In the genomic region with DNA sequence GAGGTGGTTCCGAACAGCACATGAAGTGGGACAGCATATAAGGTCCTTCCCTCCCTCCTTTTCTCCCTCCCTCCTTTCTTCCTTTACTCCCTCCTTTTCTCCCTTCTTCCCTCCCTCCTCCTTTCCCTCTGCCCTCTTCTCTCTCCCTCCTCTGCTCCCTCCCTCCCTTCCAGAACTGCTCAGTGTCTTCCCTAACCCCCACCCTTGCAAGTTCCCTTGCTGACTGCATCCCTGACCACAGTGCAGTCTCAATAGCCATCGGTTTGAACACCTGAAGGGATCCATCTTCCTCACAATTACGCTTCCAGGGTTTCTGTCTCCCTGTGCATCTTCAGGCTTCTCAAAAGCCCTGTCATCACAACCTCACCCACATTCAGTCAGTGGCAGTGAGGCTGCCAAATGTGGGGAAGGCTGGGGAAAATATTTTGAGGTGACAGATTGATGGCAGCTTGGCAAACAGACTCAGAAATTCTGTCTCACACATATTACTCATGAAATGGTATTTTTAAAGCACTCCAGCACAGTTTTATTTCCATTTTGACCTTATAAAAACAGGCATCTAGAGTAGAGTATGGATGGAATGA, we compare ENCODE assay signal across 10 mouse cellular contexts.
A peak's percentile ranks its signal among the peaks of the same experiment; 100 is the strongest.
DNase-seq lines count a peak whose midpoint lies in the region; ATAC-seq lines count a peak whose summit lies in the region.
"Had no signal": no experiment of that assay in that cellular context is flagged by ENCODE, and none has a peak within 500 bp of the region (broad histone marks: within the 10 kb centered on the region; RNA-seq: fewer than 3 reads in every experiment).

No protein-coding gene starts in this region.

- peak; percentile 19 for DNase-seq in left cerebral cortex, adult 11 months (ENCODE audit: low spot score)
- DNase-seq in left cerebral cortex, postnatal 4 days: no peak
- peak; percentile 63 to 71 for DNase-seq in layer of hippocampus, postnatal 36 days
- peak; percentile 18 for DNase-seq in right cerebral cortex, postnatal 14 days
- DNase-seq in urinary bladder, postnatal 4 days (ENCODE audit: low spot score in 2 of 2): no peak
- DNase-seq in cerebellum, adult 9-10 months: no peak
- DNase-seq in gastrocnemius, adult 8-10 months (ENCODE audit: low spot score in 2 of 2): no peak
- DNase-seq: cerebellum, adult 8-10 months; kidney, postnatal 36 days had no signal

- ATAC-seq in frontal cortex, adult (ENCODE audit: low TSS enrichment): peak; percentile 85

- intact Hi-C loops in left cerebral cortex, postnatal 4 days (cut with DNase I): no loop called here

Comparison
In these comparisons a context has a peak if more than half of its experiments do, and no peak if none do; other contexts are left out.
1. DNase-seq: peak in left cerebral cortex, adult 11 months (single experiment), layer of hippocampus, postnatal 36 days (2 of 2) and right cerebral cortex, postnatal 14 days (single experiment); none in left cerebral cortex, postnatal 4 days (single experiment), urinary bladder, postnatal 4 days (0 of 2), cerebellum, adult 9-10 months (single experiment) and gastrocnemius, adult 8-10 months (0 of 2).